Mouse (Mus musculus): ENCODE measurements at regions not wholly inside any gene's neighbourhood (a gene's known extent, or its start where the extent isn't known, plus 50 kb on each side); places are given as distances from the start of the nearest gene placed in this dataset.

DNA sequence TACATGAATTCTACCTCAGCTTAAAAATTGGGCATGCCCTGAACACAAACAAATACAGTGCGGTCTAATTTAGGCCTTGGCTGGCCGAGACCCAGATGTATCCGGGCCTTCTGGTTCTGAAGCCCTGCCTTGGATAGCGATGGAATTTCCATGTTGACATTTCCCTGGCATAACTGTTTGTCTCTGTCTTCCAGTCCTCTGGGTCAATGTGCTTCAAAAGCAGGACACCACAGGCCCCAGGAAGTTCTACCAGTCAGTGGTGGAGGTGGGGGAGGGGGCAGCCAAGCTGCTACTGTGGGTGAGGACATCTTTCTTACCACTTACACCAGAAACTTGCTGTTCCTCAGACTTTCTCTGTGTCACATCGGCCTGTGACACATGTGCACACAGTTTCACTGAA, 111.3 kb downstream of the Gm10604 start:
- TF ChIP-seq GATA1 (IDR thresholded peaks at IDR 0.05; ENCODE audit: borderline replicate concordance, low read length) (no peak), FLI1 (IDR thresholded peaks at IDR 0.05; ENCODE audit: low read length) (no peak)
